Mouse (Mus musculus) ES-E14 (cell line): ENCODE data around the gene Timm8b. TPM values are rescaled to one million over a fixed set of nuclear protein-coding genes. Genes with fewer than 3 reads are reported as not detected.

Experiments used
- DNase-seq: peaks from one replicate; pipeline ENCODE4 v3.0.0-alpha.2; 2013; ENCODE audit warnings: low read depth, low spot score
- H3K27ac ChIP-seq: 2 replicates; pipeline ENCODE4 v1.5.1; 2012; ENCODE audit warnings: low read depth, mild to moderate bottlenecking, low read length, moderate library complexity, mixed read lengths; ENCODE audit not compliant: poor library complexity, insufficient read depth, severe bottlenecking
- H3K36me3 ChIP-seq: 2 replicates; pipeline ENCODE4 v1.6.1; 2012; ENCODE audit warnings: mild to moderate bottlenecking, low read length, moderate library complexity, mixed read lengths; ENCODE audit not compliant: control insufficient read depth, poor library complexity, insufficient read depth, severe bottlenecking
- H3K4me1 ChIP-seq, 2 experiments: fragments of 150-350 bp in 1 of 2; sonication (generic) in 1 of 2; 2 replicates each; pipeline ENCODE4 v1.6.1; 2012; ENCODE audit warnings: low read length in 2 of 2, mild to moderate bottlenecking in 1 of 2, mixed read lengths in 1 of 2; ENCODE audit not compliant: control insufficient read depth in 2 of 2, insufficient read depth in 2 of 2, poor library complexity in 1 of 2
- H3K4me3 ChIP-seq, 2 experiments: fragments of 150-350 bp in 1 of 2; sonication (generic) in 1 of 2; 2 replicates each; pipeline ENCODE4 v1.5.1; 2012; ENCODE audit warnings: low read length in 2 of 2, low read depth in 1 of 2, mild to moderate bottlenecking in 1 of 2, mixed read lengths in 1 of 2; ENCODE audit not compliant: insufficient read depth in 1 of 2, poor library complexity in 1 of 2, severe bottlenecking in 1 of 2
- H3K9ac ChIP-seq: 2 replicates; pipeline ENCODE4 v1.6.1; 2012; ENCODE audit warnings: low read depth, mild to moderate bottlenecking, low read length, mixed read lengths; ENCODE audit not compliant: poor library complexity, insufficient read depth, severe bottlenecking
- H3K9me3 ChIP-seq: fragments of 150-350 bp; sonication (generic); 2 replicates; pipeline ENCODE4 v1.6.1; 2012; ENCODE audit warnings: low read depth, mild to moderate bottlenecking, low read length; ENCODE audit not compliant: control insufficient read depth, insufficient read depth
- CHD2 ChIP-seq: IDR thresholded peaks from 2 replicates; pipeline ENCODE4 v1.6.1; 2014; ENCODE audit warnings: mild to moderate bottlenecking, low read depth, low read length, inconsistent platforms
- HCFC1 ChIP-seq: IDR thresholded peaks from 2 replicates; pipeline ENCODE4 v1.6.1; 2012; ENCODE audit warnings: low read length, inconsistent platforms, borderline replicate concordance; ENCODE audit not compliant: insufficient read depth
- MAFK ChIP-seq: IDR thresholded peaks from 2 replicates; pipeline ENCODE4 v1.6.1; 2014; ENCODE audit warnings: mild to moderate bottlenecking, low read depth, low read length, inconsistent platforms; ENCODE audit not compliant: insufficient read depth
- ZC3H11A ChIP-seq: IDR thresholded peaks from 2 replicates; pipeline ENCODE4 v1.6.1; 2012; ENCODE audit warnings: low read depth, mild to moderate bottlenecking, inconsistent platforms, low read length, borderline replicate concordance
- ZNF384 ChIP-seq: IDR thresholded peaks from 2 replicates; pipeline ENCODE4 v1.6.1; 2012; ENCODE audit warnings: low read depth, low read length, inconsistent platforms
- in situ Hi-C, 2 experiments: fragments of 600-800 bp; cut with MboI; formaldehyde crosslinking; loops; one replicate each; pipeline ENCODE4 v1.15.1; 2025; ENCODE audit warnings: low sequenced_read_pairs in 2 of 2, inconsistent platforms in 1 of 2; ENCODE audit not compliant: unreplicated experiment in 2 of 2
- total RNA-seq: library from RNA; depleted of rRNA; stranded (reverse); fragments of 300-350 nt; gene quantifications from 2 replicates; pipeline ENCODE4 v1.2.3, GENCODE M21; 2012; rRNA removed

Gene Timm8b
- total RNA-seq, 1 experiment = 179 TPM

- no peaks in the 10 kb centered on the region for H3K36me3 ChIP-seq
- no peak overlapping the region for H3K4me3 ChIP-seq
- H3K4me1 ChIP-seq = no peaks in the 10 kb centered on the region
- no peak overlapping the region for H3K9ac ChIP-seq
- no peak for DNase-seq
- H3K9me3 ChIP-seq = no peaks in the 10 kb centered on the region
- H3K27ac ChIP-seq = no peak overlapping the region
- in situ Hi-C loops = no loop called here
- no peak for TF ChIP-seq CHD2
- no peak for TF ChIP-seq ZNF384
Measured at GRCm38 (mm10) chr9:50632016-50632688, 28.4 kb downstream of the Timm8b start.

- in situ Hi-C loops = no loop called here
- no peak overlapping the region for H3K27ac ChIP-seq
- no peaks in the 10 kb centered on the region for H3K9me3 ChIP-seq
- no peaks in the 10 kb centered on the region for H3K4me1 ChIP-seq
- TF ChIP-seq HCFC1 (no peak), MAFK (no peak), CHD2 (no peak), ZC3H11A (no peak), ZNF384 (no peak)
- H3K36me3 ChIP-seq = no peaks in the 10 kb centered on the region
- H3K4me3 ChIP-seq = no peak overlapping the region
- DNase-seq = no peak
- no peak overlapping the region for H3K9ac ChIP-seq
Measured at GRCm38 (mm10) chr9:50633059-50633458, 29.3 kb downstream of the Timm8b start.

DNA sequence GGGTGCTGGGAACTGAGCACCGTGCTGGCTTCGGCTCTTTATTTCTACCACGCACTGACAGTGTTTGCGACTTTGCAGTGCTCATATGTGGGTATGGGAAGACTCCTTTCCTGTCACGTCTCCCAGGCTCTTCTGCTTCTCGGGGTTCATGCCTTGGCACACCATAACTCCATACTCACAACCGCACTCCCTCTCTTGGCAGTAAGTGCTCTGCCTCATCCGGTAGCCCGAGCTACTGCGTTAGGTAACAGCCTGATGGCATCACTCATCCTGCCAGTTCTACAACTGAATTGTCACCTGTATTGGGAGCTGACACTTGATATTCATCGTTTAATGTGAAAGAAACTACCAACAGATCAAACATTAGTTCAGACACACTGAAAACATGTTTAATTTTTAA is 30.6 kb downstream of the Timm8b start:
- TF ChIP-seq ZC3H11A (no peak), HCFC1 (no peak), ZNF384 (no peak), MAFK (no peak), CHD2 (no peak)
- H3K4me3 ChIP-seq = no peak overlapping the region
- H3K36me3 ChIP-seq = peaks cover 1% of the 10 kb centered on the region
- H3K9ac ChIP-seq = no peak overlapping the region
- in situ Hi-C loops = no loop called here
- DNase-seq = no peak
- H3K9me3 ChIP-seq = no peaks in the 10 kb centered on the region
- no peak overlapping the region for H3K27ac ChIP-seq
- no peaks in the 10 kb centered on the region for H3K4me1 ChIP-seq

GRCm38 (mm10) chr9:50646826-50647370 is 43.2 kb downstream of the Timm8b start:
- Histone ChIP-seq H3K4me3 (peak overlapping the region in 1 of 2 experiments; percentile 43; a peak in 2 of 4 replicates), H3K36me3 (peaks cover 22% of the 10 kb centered on the region), H3K4me1 (no peaks in the 10 kb centered on the region), H3K27ac (no peak overlapping the region), H3K9me3 (no peaks in the 10 kb centered on the region), H3K9ac (no peak overlapping the region)
- in situ Hi-C loops = no loop called here
- DNase-seq = peak; percentile 59
- TF ChIP-seq HCFC1 (no peak), MAFK (no peak), ZNF384 (no peak), CHD2 (no peak), ZC3H11A (no peak)

DNA sequence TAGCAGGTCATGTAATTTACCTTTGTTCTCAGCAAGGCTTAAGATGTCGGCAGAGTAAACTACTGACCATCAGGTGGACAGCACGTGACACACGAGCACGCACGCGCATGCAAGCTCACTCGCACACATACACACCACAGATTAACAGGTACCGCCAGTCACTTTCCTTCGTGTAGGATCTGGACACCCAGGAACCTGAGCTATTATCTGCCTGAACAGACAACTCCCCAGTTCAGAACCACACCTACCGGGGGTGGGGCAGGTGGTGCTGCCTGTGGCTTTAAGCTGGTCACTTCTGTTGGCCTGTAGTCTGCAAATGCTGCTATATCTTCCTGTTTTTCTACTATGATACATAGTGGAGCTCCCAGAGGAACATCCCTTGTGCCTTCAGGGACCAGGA is 46.8 kb downstream of the Timm8b start:
- Histone ChIP-seq H3K9me3 (no peaks in the 10 kb centered on the region), H3K27ac (no peak overlapping the region), H3K4me3 (no peak overlapping the region), H3K4me1 (no peaks in the 10 kb centered on the region), H3K36me3 (peaks cover 13% of the 10 kb centered on the region), H3K9ac (no peak overlapping the region)
- TF ChIP-seq ZC3H11A = no peak
- TF ChIP-seq ZNF384 = no peak
- no peak for TF ChIP-seq CHD2
- no peak for TF ChIP-seq MAFK
- no peak for TF ChIP-seq HCFC1
- in situ Hi-C loops = no loop called here
- DNase-seq = no peak

Other genes starting within 250 kb of the Timm8b start
- 9.4 and 18.3 TPM in 2 replicates for gene Plet1, start 109.4 kb upstream of the Timm8b start, total RNA-seq
- gene Pts, start 75.2 kb upstream of the Timm8b start, total RNA-seq = 6.8 and 7.6 TPM in 2 replicates
- gene Il18, start 49.1 kb upstream of the Timm8b start, total RNA-seq = 0.32 and 0.49 TPM in 2 replicates
- 0.22 and 0.26 TPM in 2 replicates for gene Bco2, start 48.7 kb upstream of the Timm8b start, total RNA-seq
- gene Tex12, start 42.6 kb upstream of the Timm8b start, total RNA-seq = 0.94 TPM in 1 of 2 replicates, not detected in the other
- 160 and 168 TPM in 2 replicates for gene Sdhd, start 98 bp upstream of the Timm8b start, total RNA-seq
- 2.3 and 3.3 TPM in 2 replicates for gene Pih1d2, start 13.4 kb downstream of the Timm8b start, total RNA-seq
- gene Nkapd1, start 13.6 kb downstream of the Timm8b start, total RNA-seq = 16.1 and 17.8 TPM in 2 replicates
- gene Dlat, start 55.9 kb downstream of the Timm8b start, total RNA-seq = 43.4 and 46.3 TPM in 2 replicates
- gene Dixdc1, start 135.6 kb downstream of the Timm8b start, total RNA-seq = 4.1 and 6.4 TPM in 2 replicates
- 2.2 and 2.3 TPM in 2 replicates for gene 2310030G06Rik, start 142.6 kb downstream of the Timm8b start, total RNA-seq
- 18.9 and 57.4 TPM in 2 replicates for gene Cryab, start 147.4 kb downstream of the Timm8b start, total RNA-seq
- gene Hspb2, start 148.4 kb downstream of the Timm8b start, total RNA-seq = 9.6 and 10.9 TPM in 2 replicates
- gene Fdxacb1, start 164.3 kb downstream of the Timm8b start, total RNA-seq = 5.8 and 7.6 TPM in 2 replicates
- gene Alg9, start 171.1 kb downstream of the Timm8b start, total RNA-seq = 30.8 and 49.1 TPM in 2 replicates
- gene 1110032A03Rik, start 171.6 kb downstream of the Timm8b start, total RNA-seq = 6.8 and 7.0 TPM in 2 replicates
- 29.5 and 41.6 TPM in 2 replicates for gene Ppp2r1b, start 241.4 kb downstream of the Timm8b start, total RNA-seq